Mouse (Mus musculus) spleen, postnatal 4 days (tissue): ENCODE measurements around the gene Ccdc187.

Experiments
- DNase-seq, 2 experiments: peaks; one replicate each; pipeline ENCODE4 v3.0.0; 2022; ENCODE audit warnings: low spot score in 2 of 2

Gene Ccdc187

GRCm38 (mm10) chr2:26294457-26294856 is at the start of gene Ccdc187:
Gene Ccdc187 (minus strand): TSS chr2:26294557.
- no peak for DNase-seq

- DNase-seq, result no peak
Observed at GRCm38 (mm10) chr2:26342609-26343490, 48.5 kb upstream of the Ccdc187 start.

GRCm38 (mm10) chr2:26342044-26342443 is 47.7 kb upstream of the Ccdc187 start:
- DNase-seq, result peak in 1 of 2 experiments; percentile 12

GRCm38 (mm10) chr2:26341510-26341981 is 47.2 kb upstream of the Ccdc187 start:
- no peak for DNase-seq

- no peak for DNase-seq
Observed at GRCm38 (mm10) chr2:26339204-26339551, 44.8 kb upstream of the Ccdc187 start.

GRCm38 (mm10) chr2:26338302-26339203 is 44.2 kb upstream of the Ccdc187 start:
- no peak for DNase-seq

- no peak for DNase-seq
Observed at GRCm38 (mm10) chr2:26330702-26331101, 36.3 kb upstream of the Ccdc187 start.

- no peak for DNase-seq
Observed at GRCm38 (mm10) chr2:26330056-26330468, 35.7 kb upstream of the Ccdc187 start.

GRCm38 (mm10) chr2:26329402-26329801 is 35.0 kb upstream of the Ccdc187 start:
- DNase-seq, result no peak

GRCm38 (mm10) chr2:26327852-26328251 is 33.5 kb upstream of the Ccdc187 start:
- no peak for DNase-seq

- DNase-seq, result peak; percentile 45 to 82
Observed at GRCm38 (mm10) chr2:26325386-26326181, 31.2 kb upstream of the Ccdc187 start.

GRCm38 (mm10) chr2:26324917-26325316 is 30.6 kb upstream of the Ccdc187 start:
- no peak for DNase-seq

- no peak for DNase-seq
Observed at GRCm38 (mm10) chr2:26323589-26324325, 29.4 kb upstream of the Ccdc187 start.

GRCm38 (mm10) chr2:26320245-26321185 is 26.2 kb upstream of the Ccdc187 start:
- DNase-seq, result no peak

GRCm38 (mm10) chr2:26319519-26320244 is 25.3 kb upstream of the Ccdc187 start:
- DNase-seq, result no peak

- DNase-seq, result no peak
Observed at GRCm38 (mm10) chr2:26319109-26319508, 24.8 kb upstream of the Ccdc187 start.

GRCm38 (mm10) chr2:26317991-26318672 is 23.8 kb upstream of the Ccdc187 start:
- DNase-seq, result no peak

GRCm38 (mm10) chr2:26317371-26317770 is 23.0 kb upstream of the Ccdc187 start:
- DNase-seq, result no peak
